Mouse (Mus musculus): ENCODE results near the gene Dusp12.

Dusp12 gene

GRCm38 (mm10) chr1:170884978-170885561 is at the start of gene Dusp12, which contains the start of gene Gm26620:
TSS of gene Dusp12 (minus strand) at chr1:170885540.
TSS of gene Gm26620 (plus strand) at chr1:170885065.
- peak; percentile 85 for DNase-seq

DNA sequence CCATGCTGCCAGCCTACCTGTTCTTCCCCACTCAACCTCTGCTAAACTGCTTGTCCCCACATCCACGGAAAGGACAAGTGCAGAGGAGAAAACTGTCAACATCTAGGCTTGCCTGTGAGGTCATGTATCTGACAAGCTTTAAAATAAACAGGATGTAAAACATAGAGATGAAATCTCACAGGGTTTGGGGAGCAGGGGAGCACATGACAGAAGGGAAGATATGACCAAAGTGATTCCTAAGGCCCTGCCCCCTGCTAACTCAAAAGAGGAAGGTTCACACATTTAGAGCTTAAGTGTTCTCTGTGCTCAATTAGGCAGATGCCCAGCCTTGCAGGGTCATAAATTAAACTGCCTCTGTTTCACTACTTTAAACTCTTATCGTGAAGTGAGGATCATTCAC is 49.0 kb upstream of the Dusp12 start:
- no peak for DNase-seq

DNA sequence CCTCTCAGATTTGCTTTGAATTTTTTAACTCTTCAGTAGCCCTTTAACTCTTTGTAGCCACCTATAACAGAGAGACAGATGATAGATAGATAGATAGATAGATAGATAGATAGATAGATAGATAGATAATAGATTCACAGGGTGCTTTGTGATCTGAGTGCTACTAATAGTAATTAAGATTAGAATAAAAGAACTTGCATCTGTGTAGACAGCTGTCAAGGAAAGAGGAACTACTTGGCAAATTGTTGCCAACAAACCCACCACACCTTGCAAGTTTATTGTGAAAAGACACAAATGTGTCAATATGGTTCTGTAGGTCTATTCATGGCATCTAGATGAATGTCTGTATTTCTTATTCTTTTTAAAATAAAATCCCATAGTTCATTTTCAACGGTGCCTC is 48.6 kb upstream of the Dusp12 start:
- no peak for DNase-seq

GRCm38 (mm10) chr1:170933386-170933920 is 48.1 kb upstream of the Dusp12 start:
- DNase-seq = no peak

DNA sequence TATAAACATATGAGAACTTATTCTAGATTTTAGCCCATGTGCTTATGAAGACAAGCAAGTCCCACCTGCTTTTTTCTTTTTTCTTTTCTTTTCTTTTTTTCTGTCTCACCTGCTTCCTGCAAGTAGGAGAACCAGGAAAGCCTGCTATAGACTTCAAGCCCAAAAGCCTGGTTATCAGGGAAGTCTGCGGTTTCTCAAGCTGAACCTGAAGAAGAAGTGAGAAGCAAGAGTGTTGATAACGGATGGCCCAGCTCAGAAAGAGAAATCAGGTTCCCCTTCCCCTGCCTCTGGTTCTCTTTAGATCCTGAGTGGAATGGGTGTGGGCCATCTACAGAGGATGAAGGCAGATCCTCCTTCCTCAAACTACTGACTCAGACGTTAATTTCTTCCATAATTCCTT is 46.7 kb upstream of the Dusp12 start:
- DNase-seq = no peak

DNA sequence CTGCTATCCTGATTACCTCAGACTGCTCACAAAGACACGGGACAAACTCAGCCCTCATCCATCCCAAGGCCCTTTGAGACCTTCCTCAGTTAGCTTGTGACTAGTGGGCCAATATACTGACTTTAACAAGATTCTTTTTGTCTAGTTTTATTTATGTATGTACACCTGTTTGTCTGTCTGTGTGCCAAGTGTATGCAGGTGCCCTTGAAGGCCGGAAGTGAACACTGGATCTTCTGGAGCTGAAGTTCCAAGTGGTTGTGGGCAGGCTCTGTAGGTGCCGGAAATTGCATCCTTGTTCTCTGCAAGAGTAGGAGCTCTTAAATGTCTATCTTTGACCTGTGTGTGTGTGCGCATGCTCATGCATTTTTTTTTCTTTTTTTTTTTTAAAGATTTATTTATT is 43.9 kb upstream of the Dusp12 start:
- no peak for DNase-seq

DNA sequence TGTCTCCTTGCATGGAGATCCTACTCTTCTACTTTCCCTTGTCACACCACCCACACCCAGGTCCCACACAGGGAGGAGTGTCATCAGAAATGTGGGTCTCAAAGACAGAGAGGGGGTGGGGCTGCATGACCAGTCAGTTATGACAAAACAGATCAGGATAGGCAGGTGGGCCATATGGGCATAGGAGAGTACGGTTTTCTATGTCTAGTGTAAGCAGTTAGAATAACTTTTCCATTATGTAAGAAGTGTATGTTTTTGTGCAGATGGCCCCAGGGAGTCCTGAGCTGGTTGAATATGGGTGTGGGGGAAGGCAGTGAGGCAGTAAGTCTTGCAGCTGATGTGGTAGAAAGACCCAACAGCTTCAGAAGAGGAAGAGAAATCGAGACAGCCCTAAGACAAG is 43.1 kb upstream of the Dusp12 start:
- DNase-seq = no peak

DNA sequence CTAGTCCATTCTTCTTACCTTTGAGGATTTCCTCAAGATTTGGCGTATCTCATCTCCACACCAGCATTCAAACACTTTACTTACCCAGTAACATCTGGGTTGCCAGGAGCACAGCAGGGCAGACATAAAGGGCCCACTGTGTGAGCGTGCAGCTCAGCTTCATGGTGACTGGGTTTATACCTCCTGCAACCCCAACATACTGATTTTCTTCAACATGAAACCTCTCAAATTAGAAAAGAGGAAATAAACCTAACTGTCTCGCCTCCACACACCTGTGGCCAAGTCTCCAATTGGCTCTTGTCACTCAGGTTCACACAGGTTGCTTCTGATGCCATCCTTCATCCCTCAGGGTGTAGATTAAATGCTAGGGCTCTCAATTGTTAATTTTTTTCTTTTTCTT is 42.0 kb upstream of the Dusp12 start, which contains the start of gene Fcrla:
Gene Fcrla (minus strand): TSS at position 206 of the 400 bp plus-strand sequence.
- no peak for DNase-seq

GRCm38 (mm10) chr1:170926941-170927340 is 41.6 kb upstream of the Dusp12 start:
- DNase-seq = no peak

GRCm38 (mm10) chr1:170924485-170924884 is 39.1 kb upstream of the Dusp12 start:
- DNase-seq = no peak

DNA sequence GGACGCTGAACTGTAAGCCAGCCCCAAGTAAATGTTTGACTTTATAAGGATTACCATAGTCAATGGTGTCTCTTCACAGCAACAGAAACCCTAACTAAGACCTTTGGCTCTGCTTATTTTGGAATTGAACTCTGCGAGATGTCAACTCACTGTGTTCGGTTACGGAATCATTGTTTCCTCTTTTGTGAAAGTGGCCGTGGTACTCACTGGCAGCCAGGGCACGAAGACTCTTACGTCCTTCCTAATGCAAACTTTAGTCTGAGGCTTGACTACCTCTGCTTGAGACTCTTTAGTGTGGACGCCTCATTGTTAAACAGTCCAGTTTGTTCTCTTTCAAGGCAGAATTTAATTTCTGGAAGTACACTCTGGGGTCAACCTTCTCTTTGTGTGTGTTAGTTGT is 34.0 kb upstream of the Dusp12 start:
- DNase-seq = no peak

- no peak for DNase-seq
Observed at GRCm38 (mm10) chr1:170915657-170916056, 30.3 kb upstream of the Dusp12 start.

GRCm38 (mm10) chr1:170912891-170913615 is 27.7 kb upstream of the Dusp12 start, which contains the start of gene Fcrlb:
TSS of gene Fcrlb (minus strand) at chr1:170912941.
- no peak for DNase-seq

- no peak for DNase-seq
Observed at GRCm38 (mm10) chr1:170911907-170912660, 26.7 kb upstream of the Dusp12 start.

DNA sequence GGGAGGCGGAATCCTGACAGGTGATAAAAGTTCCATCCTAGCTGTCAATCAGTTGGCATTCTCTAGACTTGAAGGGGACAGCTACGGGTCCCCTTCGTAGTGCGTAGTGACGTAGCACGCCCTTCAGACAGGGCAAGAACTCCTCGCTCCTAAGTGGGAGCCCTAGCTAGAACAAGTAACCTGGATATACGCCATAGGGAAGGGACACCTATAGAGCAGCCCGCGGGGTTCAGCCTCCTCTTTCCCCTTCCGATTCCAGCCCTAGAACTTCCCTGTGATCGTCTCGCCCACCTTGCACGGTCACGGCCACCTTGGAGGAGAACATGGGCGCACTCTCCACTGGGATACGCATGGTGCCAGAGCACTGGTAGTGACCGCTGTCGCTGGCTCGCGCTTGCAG is 23.0 kb upstream of the Dusp12 start:
- peak; percentile 51 for DNase-seq

DNA sequence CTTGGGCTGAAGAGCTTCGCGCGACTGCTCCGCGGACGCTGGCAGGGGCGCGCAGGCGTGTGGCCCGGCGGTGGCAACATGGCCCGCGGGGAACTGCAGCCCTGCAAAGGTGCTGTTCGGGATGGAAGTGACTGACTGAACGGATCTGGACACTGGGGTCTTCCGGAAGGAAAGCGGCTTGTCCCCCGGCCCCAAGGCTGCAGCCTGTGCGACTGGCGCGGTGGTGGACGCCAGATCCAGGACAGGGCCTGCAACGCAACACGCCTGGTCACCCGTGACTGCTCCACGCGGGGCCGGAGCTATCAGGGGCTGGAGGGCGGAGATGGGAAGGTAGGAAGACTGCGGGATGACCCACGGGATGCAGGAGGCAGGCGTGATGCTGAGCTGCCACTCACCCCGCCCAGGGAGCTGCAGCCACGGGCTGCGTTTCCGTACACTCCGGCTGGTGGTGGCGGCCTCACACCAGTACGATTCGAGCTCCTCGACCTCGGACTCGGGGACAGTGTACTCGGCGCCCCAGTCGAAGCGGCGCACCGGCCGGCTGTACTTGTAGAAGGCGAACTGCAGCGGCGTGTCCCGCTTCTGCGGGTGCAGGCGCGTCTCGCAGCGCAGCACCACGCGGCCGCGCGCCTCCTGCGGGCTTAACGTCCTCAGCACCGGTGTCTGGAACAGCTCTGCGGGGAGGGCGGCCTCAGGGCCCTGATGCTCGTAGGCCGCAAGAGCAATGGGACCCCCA is 22.3 kb upstream of the Dusp12 start:
- peak; percentile 56 for DNase-seq

DNA sequence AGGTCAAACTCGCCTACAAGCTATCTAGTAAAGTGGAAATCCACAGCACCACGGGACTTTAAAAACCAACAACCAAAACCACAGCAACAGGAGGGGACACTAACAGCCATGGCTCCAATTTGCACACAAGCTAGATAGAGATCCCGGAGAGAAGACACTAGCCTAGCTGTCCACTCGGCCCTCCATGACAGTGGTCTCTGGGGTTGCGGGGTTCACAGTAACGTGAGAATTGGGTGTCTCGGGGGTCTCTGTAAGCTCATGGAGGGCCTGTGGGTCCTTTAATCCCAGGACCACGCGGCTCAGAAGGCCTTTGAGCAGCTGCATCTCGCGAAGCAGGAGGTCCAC is 21.7 kb upstream of the Dusp12 start:
- peak; percentile 42 for DNase-seq

DNA sequence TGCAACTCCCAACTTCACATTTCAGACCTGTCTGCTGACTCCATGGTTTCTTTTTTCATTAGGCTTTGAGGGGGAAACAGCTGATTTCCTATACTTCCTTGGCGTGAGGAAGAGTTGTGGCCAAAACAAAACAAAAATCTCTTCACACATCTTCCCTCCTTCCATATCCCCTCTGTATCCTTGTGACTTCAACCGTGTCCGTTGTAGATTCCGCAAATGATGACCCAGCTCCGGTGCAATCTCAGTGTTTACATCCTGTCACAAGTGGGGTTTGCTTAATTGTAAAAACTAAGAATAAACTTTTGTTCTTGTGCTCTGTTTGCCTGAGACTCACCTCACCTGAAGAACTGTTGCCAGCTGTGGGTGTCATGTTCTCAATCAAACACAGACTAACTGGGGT is 18.1 kb upstream of the Dusp12 start:
- DNase-seq = no peak

DNA sequence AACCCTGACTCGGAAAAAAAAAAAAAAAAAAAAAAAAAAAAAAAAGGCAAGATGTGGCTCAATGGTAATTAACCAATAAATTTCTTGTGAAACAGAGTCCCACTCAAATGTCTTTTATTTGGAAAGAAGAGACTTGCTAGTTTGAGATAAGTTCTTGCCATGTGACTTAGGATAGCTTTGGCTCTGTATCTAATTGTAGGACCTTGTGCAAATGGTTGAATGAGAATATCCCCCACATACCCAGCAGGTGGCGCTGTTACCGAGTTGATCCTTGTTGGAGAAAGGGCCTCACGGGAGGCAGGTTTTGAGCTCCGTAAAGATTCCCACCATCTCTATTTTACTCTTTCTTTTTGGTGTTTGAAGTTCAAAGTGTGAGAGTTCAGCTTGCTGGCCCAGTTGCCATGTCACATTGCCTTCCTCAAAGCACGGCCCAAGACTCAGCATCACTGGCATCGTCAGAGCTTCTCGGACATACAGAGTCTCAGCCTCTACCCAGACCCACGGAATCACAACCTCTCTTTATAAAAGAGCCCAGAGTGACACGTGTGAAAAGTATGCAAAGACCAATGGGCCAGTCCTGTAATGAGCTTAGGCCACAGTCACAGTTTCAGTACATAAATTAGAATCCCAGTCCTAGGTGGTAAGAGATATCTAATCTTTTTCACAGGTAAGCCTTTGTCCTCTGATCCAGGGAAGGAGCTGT is 16.3 kb upstream of the Dusp12 start:
- peak; percentile 67 for DNase-seq

DNA sequence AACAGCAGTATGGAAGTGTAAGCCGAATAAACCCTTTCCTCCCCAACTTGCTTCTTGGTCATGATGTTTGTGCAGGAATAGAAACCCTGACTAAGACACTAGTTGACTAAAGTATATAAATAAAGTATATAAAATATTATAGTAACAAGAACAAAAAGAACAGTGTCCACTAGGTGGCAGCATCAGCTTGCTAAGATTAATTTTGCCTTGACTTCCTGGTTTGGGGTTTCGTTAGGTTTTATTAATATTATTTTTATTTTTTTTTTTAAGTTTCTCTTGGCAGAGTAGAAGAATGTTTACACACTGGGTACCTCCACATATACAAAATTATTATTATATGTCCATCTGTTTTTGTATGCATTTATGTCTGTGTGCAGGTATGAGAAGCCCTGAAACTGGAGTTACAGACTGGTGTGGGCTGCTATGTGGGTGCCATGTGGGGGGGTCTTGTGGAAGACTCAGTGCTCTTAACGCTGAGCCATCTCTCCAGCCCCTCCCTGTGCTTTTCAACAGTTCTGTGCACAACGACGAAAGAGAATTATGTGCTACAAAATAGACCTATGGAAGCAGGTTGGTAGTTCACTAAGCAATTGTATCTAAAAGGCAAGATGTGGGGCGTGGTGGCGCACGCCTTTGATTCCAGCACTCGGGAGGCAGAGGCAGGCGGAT is 15.6 kb upstream of the Dusp12 start:
- DNase-seq = no peak

DNA sequence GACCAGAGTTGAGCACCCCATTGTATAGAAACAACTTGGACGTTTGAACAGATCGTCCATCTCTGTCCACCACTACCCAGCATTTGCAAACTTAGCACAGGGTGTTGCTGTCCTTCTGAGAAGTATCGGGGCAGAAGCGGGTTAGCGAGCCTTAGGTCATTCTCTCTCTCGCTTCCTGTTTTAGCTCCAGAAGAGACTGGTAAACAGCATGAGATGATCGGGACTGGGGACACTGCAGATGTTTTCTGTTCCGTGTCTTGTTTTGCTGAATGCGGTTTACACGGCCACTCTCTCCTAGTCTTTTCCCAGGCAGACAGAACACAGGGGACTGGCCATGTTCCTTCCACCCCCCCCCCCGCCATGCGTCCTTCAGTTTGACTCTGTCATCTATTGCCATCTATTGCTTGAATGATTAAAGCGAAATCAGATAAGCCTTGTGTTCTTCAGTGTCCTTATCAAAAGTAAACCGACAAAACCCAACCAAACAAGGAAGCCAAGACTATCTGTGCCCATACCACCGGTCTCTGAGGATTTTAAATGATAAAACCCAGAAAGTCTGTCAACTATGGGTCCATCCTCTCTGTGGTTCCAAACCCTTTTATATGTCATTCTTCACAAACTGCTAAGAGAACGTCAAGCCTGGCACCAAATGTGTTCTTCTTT is 13.2 kb upstream of the Dusp12 start:
- no peak for DNase-seq

Measured in cerebellum, adult 11-12 months (tissue).